Mouse (Mus musculus) forebrain, embryonic 16.5 days (tissue): ENCODE data around the gene Cacna2d1. TPM values are rescaled to one million over a fixed set of nuclear protein-coding genes. Genes with fewer than 3 reads are reported as not detected.

Source experiments
- polyA plus RNA-seq: library from polyadenylated mRNA; unstranded; fragments of >200 nt; fragmentation: Nextera tagmentation; extraction: Ambion mirVana; gene quantifications from 2 replicates; pipeline ENCODE4 v1.2.1, GENCODE M21; 2015

The Cacna2d1 gene
- polyA plus RNA-seq, 1 experiment from 2014 or later = 33.9 TPM

Other genes starting within 250 kb of the Cacna2d1 start
- gene Speer4c, start 220.4 kb upstream of the Cacna2d1 start, polyA plus RNA-seq = not detected in 2 replicates